Mouse (Mus musculus) splenic B cell, adult 2 months (primary cell): ENCODE measurements at regions not wholly inside any gene's neighbourhood (a gene's known extent, or its start where the extent isn't known, plus 50 kb on each side); places are given as distances from the start of the nearest gene placed in this dataset.
"Not testable (repeated sequence)": the region's sequence is repeated elsewhere in the genome, so short reads cannot be mapped to it uniquely, and the experiment has no call there.

ENCODE experiments used
- DNase-seq: peaks from one replicate; pipeline ENCODE4 v3.0.0-alpha.2; 2011; ENCODE audit warnings: low read depth, low spot score
- H3K27me3 ChIP-seq: 2 replicates; pipeline ENCODE4 v1.6.1; 2012; ENCODE audit warnings: mild to moderate bottlenecking, low read length, moderate library complexity, mixed read lengths; ENCODE audit not compliant: control insufficient read depth, poor library complexity, insufficient read depth, severe bottlenecking
- H3K36me3 ChIP-seq: 2 replicates; pipeline ENCODE4 v1.6.1; 2012; ENCODE audit warnings: mild to moderate bottlenecking, low read length, moderate library complexity, mixed read lengths; ENCODE audit not compliant: control insufficient read depth, poor library complexity, insufficient read depth, severe bottlenecking

GRCm38 (mm10) chr16:49504669-49505068, 194.4 kb upstream of the Ift57 start:
- DNase-seq: no peak
- Histone ChIP-seq H3K27me3 (no peaks in the 10 kb centered on the region), H3K36me3 (no peaks in the 10 kb centered on the region)

DNA sequence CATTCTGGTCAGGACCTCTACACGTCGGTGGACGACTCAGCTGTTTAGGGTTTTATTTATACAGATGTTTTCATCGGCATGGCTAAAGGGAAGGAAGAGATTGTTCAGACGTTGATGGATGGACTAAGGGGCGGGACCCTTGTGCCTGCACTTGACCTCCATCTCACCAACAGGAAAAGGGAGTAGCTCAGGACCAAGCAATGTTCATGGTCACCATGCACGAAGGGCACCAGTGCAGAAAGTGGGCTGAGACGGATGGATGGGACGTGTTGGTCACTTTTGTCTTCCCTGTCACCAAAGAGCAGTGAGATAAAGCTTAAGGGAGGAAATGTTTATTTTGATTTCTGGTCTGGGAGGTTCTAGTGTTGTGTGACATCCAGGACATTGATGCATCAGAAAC, 193.8 kb upstream of the Ift57 start:
- H3K27me3 ChIP-seq: no peaks in the 10 kb centered on the region
- no peak for DNase-seq
- no peaks in the 10 kb centered on the region for H3K36me3 ChIP-seq

DNA sequence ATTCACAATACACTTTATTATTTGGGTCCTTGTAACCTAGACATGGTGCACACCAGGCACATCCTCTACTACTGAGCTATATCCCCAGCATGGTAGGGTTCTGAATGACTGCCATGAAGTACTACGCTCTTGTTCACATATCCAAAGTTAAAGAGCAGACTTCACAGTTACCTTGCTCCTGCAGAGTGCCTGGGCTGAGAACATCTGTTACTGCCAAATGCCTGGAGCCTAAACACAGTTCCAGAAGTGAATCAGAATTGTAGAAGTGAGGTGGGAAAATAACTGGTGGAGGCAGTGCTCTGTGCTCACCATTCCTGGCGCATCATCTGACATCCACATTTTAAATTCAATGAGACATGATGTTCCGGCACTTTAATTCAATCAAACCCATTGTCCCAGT, 180.2 kb upstream of the Ift57 start:
- Histone ChIP-seq H3K36me3 (no peaks in the 10 kb centered on the region), H3K27me3 (no peaks in the 10 kb centered on the region)
- DNase-seq: no peak

GRCm38 (mm10) chr16:49520411-49520810, 178.6 kb upstream of the Ift57 start:
- H3K27me3 ChIP-seq: no peaks in the 10 kb centered on the region
- no peak for DNase-seq
- H3K36me3 ChIP-seq: no peaks in the 10 kb centered on the region

GRCm38 (mm10) chr16:49521685-49522084, 177.3 kb upstream of the Ift57 start:
- DNase-seq: no peak

DNA sequence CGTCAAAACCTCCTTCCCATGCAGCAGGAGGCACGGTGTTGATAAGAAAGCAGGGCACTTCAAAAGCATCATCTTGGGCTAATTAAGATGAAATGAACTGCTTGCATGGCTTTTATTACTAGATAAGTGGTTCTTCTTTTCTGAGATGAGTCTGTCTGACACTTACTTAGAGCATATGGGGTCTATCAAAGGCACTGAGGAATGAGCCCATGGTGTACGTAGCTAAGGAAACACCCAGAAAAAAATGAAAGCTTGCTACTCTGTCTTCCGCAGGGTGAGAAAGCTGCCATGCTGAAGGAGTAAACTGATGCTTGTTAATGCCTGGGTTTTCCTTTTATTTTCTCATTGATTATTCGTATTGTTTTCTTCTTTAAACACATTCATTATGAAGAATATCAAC, 176.5 kb upstream of the Ift57 start:
- no peaks in the 10 kb centered on the region for H3K36me3 ChIP-seq
- H3K27me3 ChIP-seq: no peaks in the 10 kb centered on the region
- DNase-seq: no peak

More at GRCm38 (mm10) chr16:49521685-49522084, 177.3 kb upstream of the Ift57 start:
- Histone ChIP-seq H3K36me3 (no peaks in the 10 kb centered on the region), H3K27me3 (no peaks in the 10 kb centered on the region)

GRCm38 (mm10) chr16:49528618-49529017, 170.4 kb upstream of the Ift57 start:
- not testable (repeated sequence) for DNase-seq, H3K36me3 ChIP-seq, H3K27me3 ChIP-seq

GRCm38 (mm10) chr16:49529060-49529459, 170.0 kb upstream of the Ift57 start:
- Histone ChIP-seq H3K27me3 (no peaks in the 10 kb centered on the region), H3K36me3 (no peaks in the 10 kb centered on the region)
- peak; percentile 57 for DNase-seq

- no peak for DNase-seq
- Histone ChIP-seq H3K27me3 (no peaks in the 10 kb centered on the region), H3K36me3 (no peaks in the 10 kb centered on the region)
These were observed 169.0 kb upstream of the Ift57 start for GRCm38 (mm10) chr16:49530051-49530450.

DNA sequence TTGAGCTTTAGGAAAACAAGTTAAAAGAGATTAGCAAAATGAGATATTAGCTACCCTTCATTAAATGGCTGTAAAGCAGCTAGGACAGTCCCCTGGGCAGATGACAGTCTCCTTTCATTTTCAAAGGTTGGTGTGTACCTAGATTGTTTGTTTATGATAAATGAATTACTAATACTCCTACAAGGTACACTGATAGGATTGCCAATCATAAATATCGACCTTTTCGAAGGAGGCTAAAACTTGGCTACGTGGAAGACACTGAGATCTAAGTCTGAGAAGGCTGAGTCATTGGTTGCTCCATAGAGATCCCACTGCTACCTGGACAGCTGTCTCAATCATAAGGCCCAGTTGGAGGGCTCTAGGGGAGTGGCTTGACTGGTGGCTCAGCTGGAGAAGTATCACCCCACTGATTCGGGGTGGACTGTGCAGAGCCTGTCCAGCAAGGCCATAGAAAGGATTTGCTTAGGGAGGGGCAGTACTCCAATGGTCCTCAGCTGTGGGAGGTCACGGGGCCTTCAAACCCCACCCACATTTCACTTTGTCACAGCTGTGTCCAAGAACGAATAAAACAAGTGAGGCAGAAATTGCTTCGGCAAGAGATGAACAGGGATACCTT, 166.9 kb upstream of the Ift57 start:
- no peaks in the 10 kb centered on the region for H3K27me3 ChIP-seq
- no peak for DNase-seq
- no peaks in the 10 kb centered on the region for H3K36me3 ChIP-seq

DNA sequence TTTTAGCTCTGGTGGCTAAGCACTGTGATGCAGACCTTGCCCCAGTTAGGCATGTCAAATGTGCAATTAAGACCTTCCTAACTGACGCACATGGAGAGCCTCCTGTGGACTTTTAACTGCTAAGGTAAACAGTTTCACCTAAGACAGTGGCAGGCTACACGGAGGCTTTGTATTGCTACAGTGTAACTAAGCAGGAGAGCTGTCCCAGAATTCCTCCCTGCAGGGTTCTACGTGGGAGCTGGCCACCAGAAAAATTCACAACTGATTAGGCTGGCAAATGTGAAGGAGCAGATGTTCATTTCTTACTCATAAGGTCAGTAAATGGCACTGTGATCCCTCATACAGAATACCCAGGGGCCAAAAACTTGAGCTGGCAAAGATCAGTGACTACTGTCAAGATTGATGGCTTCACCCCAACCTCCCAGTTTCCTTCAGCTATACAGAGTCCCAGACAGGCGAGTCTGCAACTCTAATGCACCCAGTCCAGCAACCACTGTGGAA, 165.5 kb upstream of the Ift57 start:
- Histone ChIP-seq H3K27me3 (no peaks in the 10 kb centered on the region), H3K36me3 (no peaks in the 10 kb centered on the region)
- no peak for DNase-seq

- no peaks in the 10 kb centered on the region for H3K36me3 ChIP-seq
- no peaks in the 10 kb centered on the region for H3K27me3 ChIP-seq
- DNase-seq: no peak
These were observed 148.8 kb upstream of the Ift57 start for GRCm38 (mm10) chr16:49550231-49550630.

- DNase-seq: no peak
- Histone ChIP-seq H3K27me3 (no peaks in the 10 kb centered on the region), H3K36me3 (no peaks in the 10 kb centered on the region)
These were observed 129.0 kb upstream of the Ift57 start for GRCm38 (mm10) chr16:49570031-49570430.

DNA sequence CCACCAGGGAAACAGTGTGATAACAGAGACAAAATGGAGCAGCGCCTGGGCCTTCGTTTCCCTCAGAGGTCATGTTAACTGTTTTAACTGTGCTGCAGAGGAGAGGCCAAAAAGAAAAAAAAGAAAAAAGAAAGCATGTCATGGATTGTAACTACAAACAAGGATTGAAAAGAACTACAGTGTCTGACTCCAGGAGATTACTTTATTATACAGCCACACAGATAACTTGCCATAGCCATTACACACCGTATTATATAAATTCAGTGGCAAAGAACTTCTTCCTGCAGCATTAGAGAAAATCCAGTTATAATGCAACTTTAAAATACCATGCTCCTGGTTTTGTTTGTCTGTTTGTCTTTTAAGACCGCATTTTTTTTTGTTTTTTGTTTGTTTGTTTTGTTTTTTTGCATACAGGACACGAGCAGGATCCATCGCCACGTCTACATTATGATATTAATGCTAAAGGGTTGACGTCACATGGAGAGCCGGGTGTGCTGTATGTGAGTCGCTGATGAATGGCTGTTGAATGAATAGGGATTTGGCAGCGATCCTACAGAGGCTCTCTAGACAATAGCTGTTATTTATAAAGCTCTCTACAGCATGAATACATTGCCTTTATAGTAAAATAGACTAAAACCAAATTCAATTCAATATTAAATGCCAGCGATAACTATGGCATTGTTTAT, 126.4 kb upstream of the Ift57 start:
- no peak for DNase-seq
- H3K27me3 ChIP-seq: no peaks in the 10 kb centered on the region
- H3K36me3 ChIP-seq: no peaks in the 10 kb centered on the region

DNA sequence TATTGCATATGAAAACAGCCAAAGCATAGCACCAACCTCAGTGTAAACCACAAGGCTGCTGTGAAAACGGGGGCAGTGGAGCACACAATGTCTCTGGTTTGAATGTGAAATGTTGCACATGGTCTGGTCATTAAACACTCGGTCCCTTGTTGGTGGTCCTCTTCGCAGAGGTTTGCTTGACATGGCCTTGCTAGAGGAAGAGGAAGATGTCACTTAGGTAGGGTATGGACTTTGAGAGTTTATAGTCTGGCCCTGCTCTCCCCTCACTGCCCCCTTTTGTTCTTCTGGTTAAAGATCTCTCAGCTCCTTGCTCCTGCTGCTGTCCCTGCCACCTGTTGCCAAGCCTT, 125.9 kb upstream of the Ift57 start:
- DNase-seq: no peak
- Histone ChIP-seq H3K36me3 (no peaks in the 10 kb centered on the region), H3K27me3 (no peaks in the 10 kb centered on the region)

DNA sequence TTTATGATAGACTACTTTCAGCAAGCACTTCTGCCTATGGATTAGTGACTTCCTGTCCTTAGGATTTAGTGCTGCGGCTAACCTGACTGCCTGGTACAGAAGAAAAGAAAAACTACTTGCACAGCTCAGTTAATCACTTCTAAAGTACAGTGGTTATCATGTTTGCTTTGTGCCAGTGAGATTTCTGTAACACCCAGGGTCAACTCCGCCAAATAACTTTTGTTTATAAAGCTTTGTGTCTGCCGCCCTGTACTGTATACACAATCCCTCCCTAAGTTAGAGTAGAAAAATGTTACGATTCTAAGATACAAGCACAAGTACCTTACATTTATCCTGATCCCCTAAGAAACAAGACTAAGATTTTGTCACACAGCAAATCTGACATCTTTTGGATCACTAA, 120.1 kb upstream of the Ift57 start:
- DNase-seq: no peak
- H3K36me3 ChIP-seq: no peaks in the 10 kb centered on the region
- H3K27me3 ChIP-seq: no peaks in the 10 kb centered on the region
